Mouse (Mus musculus): ENCODE measurements around the gene Ddx56.

Gene Ddx56

GRCm38 (mm10) chr11:6267320-6268254 lies at the start of gene Ddx56:
Gene Ddx56, minus strand, starts transcription at chr11:6267772.
- DNase-seq (ENCODE audit: extremely low spot score, low spot score): peak; percentile 88

- DNase-seq (ENCODE audit: extremely low spot score, low spot score): no peak
These were observed 49.2 kb upstream of the Ddx56 start for GRCm38 (mm10) chr11:6316821-6317220.

GRCm38 (mm10) chr11:6313874-6314406 lies 46.4 kb upstream of the Ddx56 start:
- DNase-seq (ENCODE audit: extremely low spot score, low spot score): no peak

GRCm38 (mm10) chr11:6308181-6308580 lies 40.6 kb upstream of the Ddx56 start:
- no peak for DNase-seq (ENCODE audit: extremely low spot score, low spot score)

- no peak for DNase-seq (ENCODE audit: extremely low spot score, low spot score)
These were observed 38.4 kb upstream of the Ddx56 start for GRCm38 (mm10) chr11:6305943-6306430.

GRCm38 (mm10) chr11:6302793-6303192 lies 35.2 kb upstream of the Ddx56 start:
- no peak for DNase-seq (ENCODE audit: extremely low spot score, low spot score)

- DNase-seq (ENCODE audit: extremely low spot score, low spot score): no peak
These were observed 31.9 kb upstream of the Ddx56 start for GRCm38 (mm10) chr11:6299435-6299834.

GRCm38 (mm10) chr11:6296077-6296476 lies 28.5 kb upstream of the Ddx56 start:
- no peak for DNase-seq (ENCODE audit: extremely low spot score, low spot score)

- DNase-seq (ENCODE audit: extremely low spot score, low spot score): no peak
These were observed 27.1 kb upstream of the Ddx56 start for GRCm38 (mm10) chr11:6294632-6295031.

- DNase-seq (ENCODE audit: extremely low spot score, low spot score): no peak
These were observed 26.0 kb upstream of the Ddx56 start for GRCm38 (mm10) chr11:6293601-6294000.

- no peak for DNase-seq (ENCODE audit: extremely low spot score, low spot score)
These were observed 25.4 kb upstream of the Ddx56 start for GRCm38 (mm10) chr11:6292988-6293349.

- no peak for DNase-seq (ENCODE audit: extremely low spot score, low spot score)
These were observed 24.8 kb upstream of the Ddx56 start for GRCm38 (mm10) chr11:6292116-6292987.

GRCm38 (mm10) chr11:6291401-6292115 lies 24.0 kb upstream of the Ddx56 start, which contains the start of gene Ogdh:
Gene Ogdh, plus strand, starts transcription at chr11:6291633.
- peak; percentile 99 for DNase-seq (ENCODE audit: extremely low spot score, low spot score)

- peak; percentile 21 for DNase-seq (ENCODE audit: extremely low spot score, low spot score)
These were observed 23.3 kb upstream of the Ddx56 start for GRCm38 (mm10) chr11:6290883-6291282.

GRCm38 (mm10) chr11:6290138-6290537 lies 22.6 kb upstream of the Ddx56 start:
- DNase-seq (ENCODE audit: extremely low spot score, low spot score): no peak

GRCm38 (mm10) chr11:6282940-6283339 lies 15.4 kb upstream of the Ddx56 start:
- no peak for DNase-seq (ENCODE audit: extremely low spot score, low spot score)

GRCm38 (mm10) chr11:6276466-6276865 lies 8.9 kb upstream of the Ddx56 start:
- no peak for DNase-seq (ENCODE audit: extremely low spot score, low spot score)

- no peak for DNase-seq (ENCODE audit: extremely low spot score, low spot score)
These were observed 7.5 kb upstream of the Ddx56 start for GRCm38 (mm10) chr11:6275094-6275484.

GRCm38 (mm10) chr11:6274387-6275093 lies 7.0 kb upstream of the Ddx56 start, which contains the start of gene Tmed4:
Gene Tmed4, minus strand, starts transcription at chr11:6274870.
- DNase-seq (ENCODE audit: extremely low spot score, low spot score): peak; percentile 96

GRCm38 (mm10) chr11:6273607-6274006 lies 6.0 kb upstream of the Ddx56 start:
- no peak for DNase-seq (ENCODE audit: extremely low spot score, low spot score)

Measured in neural tube, embryonic 10.5 days (tissue).